Mouse (Mus musculus) testis, adult 2 months (tissue): ENCODE results near the gene Cdk5r1.

Experiments
- CTCF ChIP-seq: fragments of 200-500 bp; IDR thresholded peaks from 2 replicates; pipeline ENCODE4 v1.5.1; 2012; ENCODE audit warnings: low read depth, mild to moderate bottlenecking, inconsistent platforms, low read length, moderate library complexity; ENCODE audit not compliant: control insufficient read depth, insufficient read depth, insufficient replicate concordance
- POLR2A ChIP-seq: fragments of 200-500 bp; IDR thresholded peaks from 2 replicates; pipeline ENCODE4 v1.6.1; 2012; ENCODE audit warnings: low read depth, mild to moderate bottlenecking, inconsistent platforms, low read length, moderate library complexity; ENCODE audit not compliant: control insufficient read depth

DNA sequence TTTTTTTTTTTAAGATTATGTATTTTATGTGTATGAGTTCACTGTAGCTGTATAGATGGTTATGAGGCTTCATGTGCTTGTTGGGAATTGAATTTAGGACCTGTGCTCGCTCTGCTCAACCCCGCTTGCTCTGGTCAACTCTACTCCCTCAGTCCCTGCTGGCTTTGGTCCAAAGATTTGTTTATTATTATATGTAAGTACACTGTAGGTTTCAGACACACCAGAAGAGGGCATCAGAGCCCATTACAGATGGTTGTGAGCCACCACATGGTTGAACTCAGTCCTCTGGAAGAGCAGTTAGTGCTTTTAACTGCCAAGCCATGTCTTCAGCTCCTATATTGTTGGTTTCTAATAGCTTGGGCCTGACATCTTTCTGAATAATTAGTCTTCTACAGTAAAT lies 27.0 kb upstream of the Cdk5r1 start:
- TF ChIP-seq POLR2A (no peak), CTCF (no peak)
